Mouse (Mus musculus) layer of hippocampus, adult 9-11 months (tissue): ENCODE measurements at regions not wholly inside any gene's neighbourhood (a gene's known extent, or its start where the extent isn't known, plus 50 kb on each side); places are given as distances from the start of the nearest gene placed in this dataset.
A peak's percentile ranks its signal among the peaks of the same experiment; 100 is the strongest.

Experiments
- DNase-seq: peaks from one replicate; pipeline ENCODE4 v3.0.0; 2022

GRCm38 (mm10) chr2:17065149-17066145, 665.8 kb downstream of the Nebl start:
- peak; percentile 31 for DNase-seq
